Comparison of ENCODE assay signal across 7 mouse cellular contexts in the genomic region with DNA sequence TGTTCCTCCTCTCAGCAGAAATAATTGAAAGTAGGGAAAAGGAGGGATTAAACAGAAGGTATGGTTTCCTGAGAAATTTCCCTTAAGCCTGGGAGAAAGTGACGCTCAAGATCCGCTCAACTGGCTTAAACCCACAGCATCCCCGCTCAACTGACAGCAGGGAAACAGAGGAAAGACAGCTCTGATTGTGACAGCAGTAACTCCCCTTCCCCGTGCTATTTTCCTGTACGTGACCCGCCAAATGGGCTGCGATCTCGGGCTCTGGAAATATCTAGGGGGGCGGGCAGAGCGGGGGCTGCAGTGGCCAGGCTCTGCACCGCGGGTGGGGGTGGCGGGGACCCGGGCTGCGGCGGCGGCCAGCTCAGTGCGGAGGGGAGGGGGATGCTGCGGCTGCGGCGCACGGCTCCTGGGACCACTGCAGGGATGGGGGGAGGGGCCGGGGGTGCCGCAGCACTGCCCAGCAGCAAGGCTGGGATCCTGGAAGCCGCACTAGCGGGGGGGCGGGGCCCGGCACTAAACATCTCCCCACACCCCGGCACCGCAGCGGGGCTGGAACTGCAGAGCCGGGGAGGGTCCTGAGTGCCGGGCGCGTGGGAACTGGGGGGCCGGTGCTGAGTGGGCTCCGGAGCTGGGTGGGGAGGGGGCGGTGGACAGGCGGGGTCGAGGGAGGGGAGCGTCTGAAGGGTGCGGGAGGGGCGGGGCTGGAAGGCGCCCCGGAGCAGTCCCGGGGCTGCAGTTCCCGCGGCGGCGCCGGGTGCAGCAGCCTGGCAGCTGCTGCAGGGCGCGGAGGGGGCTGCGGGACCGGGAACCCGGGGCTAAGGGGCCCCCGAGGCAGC. TPM values are rescaled to one million over a fixed set of nuclear protein-coding genes. Genes with fewer than 3 reads are reported as not detected.
A peak's percentile ranks its signal among the peaks of the same experiment; 100 is the strongest.
DNase-seq lines count a peak whose midpoint lies in the region; ATAC-seq lines count a peak whose summit lies in the region.

No protein-coding gene starts in this region.

- peaks cover 16% of the 10 kb centered on the region for H3K4me1 ChIP-seq in limb, embryonic 11.5 days (ENCODE audit: control insufficient read depth, insufficient read depth, low read length)
- H3K4me1 ChIP-seq in neural tube, embryonic 12.5 days, result peaks cover 42% of the 10 kb centered on the region

- no peaks in the 10 kb centered on the region for H3K27me3 ChIP-seq in limb, embryonic 11.5 days (ENCODE audit: control insufficient read depth, insufficient read depth, low read length)
- H3K27me3 ChIP-seq in neural tube, embryonic 12.5 days (replicated peaks), result 0 out of 2 replicates have a peak, but pooled peaks cover 2% of the 10 kb centered on the region

- peak; percentile 24 to 40 for DNase-seq in spleen, adult 18-20 months
- no peak for DNase-seq in spleen, adult 12 weeks (ENCODE audit: low spot score)
- DNase-seq in cerebellum, adult 11-12 months, result peak; percentile 64
- peak; percentile 45 for DNase-seq in forelimb bud, embryonic 11.5 days (ENCODE audit: low read depth, low spot score)
- DNase-seq in limb, embryonic 11.5 days (ENCODE audit: low spot score), result peak; percentile 70
- no peak for DNase-seq in ovary, adult 18-20 months (ENCODE audit: low spot score)

- 1% methylated on average over 42 of the region's 57 CpGs for WGBS in limb, embryonic 11.5 days
- under 1% methylated on average over 53 of the region's 57 CpGs for WGBS in neural tube, embryonic 12.5 days

- H3K9me3 ChIP-seq in limb, embryonic 11.5 days (ENCODE audit: control insufficient read depth, low read length), result no peaks in the 10 kb centered on the region
- no peaks in the 10 kb centered on the region for H3K9me3 ChIP-seq in neural tube, embryonic 12.5 days

- peak overlapping the region; percentile 88 for H3K4me3 ChIP-seq in limb, embryonic 11.5 days (ENCODE audit: low read depth, low read length)
- peak overlapping the region; percentile 90 for H3K4me3 ChIP-seq in neural tube, embryonic 12.5 days

- H3K4me2 ChIP-seq in limb, embryonic 11.5 days (ENCODE audit: low read depth, severe bottlenecking), result peak overlapping the region; percentile 84
- peak overlapping the region; percentile 90 for H3K4me2 ChIP-seq in neural tube, embryonic 12.5 days (replicated peaks)

- peak overlapping the region; percentile 76; the same call in 1 of the 2 replicates for H3K27ac ChIP-seq in limb, embryonic 11.5 days (replicated peaks; ENCODE audit: low read depth, low read length)
- H3K27ac ChIP-seq in neural tube, embryonic 12.5 days, result peak overlapping the region; percentile 79

- H3K36me3 ChIP-seq in limb, embryonic 11.5 days (ENCODE audit: control insufficient read depth, insufficient read depth, low read length), result peaks cover 2% of the 10 kb centered on the region; the same call in 1 of the 2 replicates
- H3K36me3 ChIP-seq in neural tube, embryonic 12.5 days, result peaks cover 28% of the 10 kb centered on the region

- peak overlapping the region; percentile 76 for H3K9ac ChIP-seq in limb, embryonic 11.5 days (ENCODE audit: low read length)
- peak overlapping the region; percentile 90 for H3K9ac ChIP-seq in neural tube, embryonic 12.5 days

- ATAC-seq in limb, embryonic 11.5 days (ENCODE audit: insufficient number of reproducible peaks, low FRiP score, low TSS enrichment, low read depth), result peak; percentile 67
- peak; percentile 69 for ATAC-seq in neural tube, embryonic 12.5 days (ENCODE audit: low FRiP score, low read depth)

RNA-seq across cellular contexts. Expression of a gene that starts 0.7 kb away (rescaled TPM):
- 57.9 and 60.2 TPM in 2 replicates for polyA plus RNA-seq in limb, embryonic 11.5 days (2014; fragmentation: Nextera tagmentation; extraction: Ambion mirVana)
- polyA plus RNA-seq in neural tube, embryonic 12.5 days (2016; fragmentation: Nextera tagmentation; extraction: Ambion mirVana), result 78.8 and 105 TPM in 2 replicates

RNA-seq across cellular contexts. Expression of a gene that starts 43.3 kb away (rescaled TPM):
- polyA plus RNA-seq in limb, embryonic 11.5 days (2014; fragmentation: Nextera tagmentation; extraction: Ambion mirVana), result 0.69 and 1.0 TPM in 2 replicates
- 0.18 and 0.55 TPM in 2 replicates for polyA plus RNA-seq in neural tube, embryonic 12.5 days (2016; fragmentation: Nextera tagmentation; extraction: Ambion mirVana)

RNA-seq across cellular contexts. Expression of a gene that starts 58.8 kb away (rescaled TPM):
- 25.6 and 33.4 TPM in 2 replicates for polyA plus RNA-seq in limb, embryonic 11.5 days (2014; fragmentation: Nextera tagmentation; extraction: Ambion mirVana)
- polyA plus RNA-seq in neural tube, embryonic 12.5 days (2016; fragmentation: Nextera tagmentation; extraction: Ambion mirVana), result 22.0 and 23.4 TPM in 2 replicates

Comparison
In these comparisons a context has a peak if more than half of its experiments do, and no peak if none do; other contexts are left out.
1. DNase-seq: peak in spleen, adult 18-20 months (2 of 2), cerebellum, adult 11-12 months (single experiment), forelimb bud, embryonic 11.5 days (single experiment) and limb, embryonic 11.5 days (single experiment); none in spleen, adult 12 weeks (single experiment) and ovary, adult 18-20 months (single experiment).